Mouse (Mus musculus) ES-E14 (cell line): Measurements from ENCODE around the gene Gpr180. TPM values are rescaled to one million over a fixed set of nuclear protein-coding genes. Genes with fewer than 3 reads are reported as not detected.

Experiments used
- DNase-seq: peaks from one replicate; pipeline ENCODE4 v3.0.0-alpha.2; 2013; ENCODE audit warnings: low read depth, low spot score
- H3K27ac ChIP-seq: 2 replicates; pipeline ENCODE4 v1.5.1; 2012; ENCODE audit warnings: low read depth, mild to moderate bottlenecking, low read length, moderate library complexity, mixed read lengths; ENCODE audit not compliant: poor library complexity, insufficient read depth, severe bottlenecking
- H3K36me3 ChIP-seq: 2 replicates; pipeline ENCODE4 v1.6.1; 2012; ENCODE audit warnings: mild to moderate bottlenecking, low read length, moderate library complexity, mixed read lengths; ENCODE audit not compliant: control insufficient read depth, poor library complexity, insufficient read depth, severe bottlenecking
- H3K4me1 ChIP-seq, 2 experiments: fragments of 150-350 bp in 1 of 2; sonication (generic) in 1 of 2; 2 replicates each; pipeline ENCODE4 v1.6.1; 2012; ENCODE audit warnings: low read length in 2 of 2, mild to moderate bottlenecking in 1 of 2, mixed read lengths in 1 of 2; ENCODE audit not compliant: control insufficient read depth in 2 of 2, insufficient read depth in 2 of 2, poor library complexity in 1 of 2
- H3K4me3 ChIP-seq, 2 experiments: fragments of 150-350 bp in 1 of 2; sonication (generic) in 1 of 2; 2 replicates each; pipeline ENCODE4 v1.5.1; 2012; ENCODE audit warnings: low read length in 2 of 2, low read depth in 1 of 2, mild to moderate bottlenecking in 1 of 2, mixed read lengths in 1 of 2; ENCODE audit not compliant: insufficient read depth in 1 of 2, poor library complexity in 1 of 2, severe bottlenecking in 1 of 2
- H3K9ac ChIP-seq: 2 replicates; pipeline ENCODE4 v1.6.1; 2012; ENCODE audit warnings: low read depth, mild to moderate bottlenecking, low read length, mixed read lengths; ENCODE audit not compliant: poor library complexity, insufficient read depth, severe bottlenecking
- H3K9me3 ChIP-seq: fragments of 150-350 bp; sonication (generic); 2 replicates; pipeline ENCODE4 v1.6.1; 2012; ENCODE audit warnings: low read depth, mild to moderate bottlenecking, low read length; ENCODE audit not compliant: control insufficient read depth, insufficient read depth
- CHD2 ChIP-seq: IDR thresholded peaks from 2 replicates; pipeline ENCODE4 v1.6.1; 2014; ENCODE audit warnings: mild to moderate bottlenecking, low read depth, low read length, inconsistent platforms
- HCFC1 ChIP-seq: IDR thresholded peaks from 2 replicates; pipeline ENCODE4 v1.6.1; 2012; ENCODE audit warnings: low read length, inconsistent platforms, borderline replicate concordance; ENCODE audit not compliant: insufficient read depth
- MAFK ChIP-seq: IDR thresholded peaks from 2 replicates; pipeline ENCODE4 v1.6.1; 2014; ENCODE audit warnings: mild to moderate bottlenecking, low read depth, low read length, inconsistent platforms; ENCODE audit not compliant: insufficient read depth
- ZC3H11A ChIP-seq: IDR thresholded peaks from 2 replicates; pipeline ENCODE4 v1.6.1; 2012; ENCODE audit warnings: low read depth, mild to moderate bottlenecking, inconsistent platforms, low read length, borderline replicate concordance
- ZNF384 ChIP-seq: IDR thresholded peaks from 2 replicates; pipeline ENCODE4 v1.6.1; 2012; ENCODE audit warnings: low read depth, low read length, inconsistent platforms
- in situ Hi-C, 2 experiments: fragments of 600-800 bp; cut with MboI; formaldehyde crosslinking; loops; one replicate each; pipeline ENCODE4 v1.15.1; 2025; ENCODE audit warnings: low sequenced_read_pairs in 2 of 2, inconsistent platforms in 1 of 2; ENCODE audit not compliant: unreplicated experiment in 2 of 2
- total RNA-seq: library from RNA; depleted of rRNA; stranded (reverse); fragments of 300-350 nt; gene quantifications from 2 replicates; pipeline ENCODE4 v1.2.3, GENCODE M21; 2012; rRNA removed

Gene Gpr180
- 18.2 and 33.7 TPM in 2 replicates for total RNA-seq

DNA sequence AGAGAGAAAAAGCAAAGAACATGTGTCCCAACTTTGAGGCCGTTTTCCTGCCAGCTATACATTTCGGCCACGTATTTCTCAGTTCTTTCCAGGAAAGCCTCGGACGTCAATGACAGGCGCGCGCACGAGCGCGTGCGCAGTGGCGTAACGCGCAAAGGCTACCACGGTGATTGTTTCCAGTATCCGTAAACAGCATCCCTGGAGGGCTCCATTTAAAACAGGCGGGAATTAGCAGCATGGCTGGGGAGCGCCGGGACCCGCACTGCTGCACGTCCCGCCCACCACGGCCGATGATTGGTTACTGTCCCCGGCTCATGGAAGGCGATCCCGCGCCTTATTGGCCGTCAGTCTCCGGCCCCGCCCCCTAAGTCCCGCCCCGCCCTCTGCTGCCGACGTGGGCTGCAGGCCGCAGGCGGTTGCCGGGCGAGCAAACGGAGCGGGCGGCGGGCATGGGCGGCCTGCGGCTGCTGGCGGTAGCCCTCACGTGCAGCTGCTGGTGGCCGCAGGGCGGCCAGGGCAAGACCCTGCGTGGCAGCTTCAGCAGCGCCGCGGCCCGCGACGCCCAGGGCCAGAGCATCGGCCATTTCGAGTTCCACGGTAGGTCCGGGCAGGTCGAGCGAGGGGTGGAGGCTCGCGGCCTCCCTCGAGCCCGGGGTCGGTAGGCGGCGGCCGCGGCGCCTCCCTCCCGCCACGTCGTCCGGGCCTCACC is at the start of gene Gpr180:
TSS of gene Gpr180 (plus strand) at position 415 of the 709 bp plus-strand sequence.
- peak within 1 kb of the TSS; percentile 80 to 85 for H3K4me3 ChIP-seq
- in situ Hi-C loops, result no loop called here
- H3K9me3 ChIP-seq, result no peaks in the 10 kb centered on the region
- peak; percentile 94 for DNase-seq
- H3K27ac ChIP-seq, result no peak within 1 kb of the TSS
- peak within 1 kb of the TSS; percentile 83 for H3K9ac ChIP-seq
- TF ChIP-seq HCFC1 (no peak), MAFK (no peak), ZNF384 (no peak), ZC3H11A (no peak), CHD2 (no peak; the same call in 1 of the 2 replicates)
- H3K36me3 ChIP-seq, result peaks cover 3% of the 10 kb centered on the region; the same call in 1 of the 2 replicates
- H3K4me1 ChIP-seq, result no peaks in the 10 kb centered on the region; a peak in 1 of 4 replicates

DNA sequence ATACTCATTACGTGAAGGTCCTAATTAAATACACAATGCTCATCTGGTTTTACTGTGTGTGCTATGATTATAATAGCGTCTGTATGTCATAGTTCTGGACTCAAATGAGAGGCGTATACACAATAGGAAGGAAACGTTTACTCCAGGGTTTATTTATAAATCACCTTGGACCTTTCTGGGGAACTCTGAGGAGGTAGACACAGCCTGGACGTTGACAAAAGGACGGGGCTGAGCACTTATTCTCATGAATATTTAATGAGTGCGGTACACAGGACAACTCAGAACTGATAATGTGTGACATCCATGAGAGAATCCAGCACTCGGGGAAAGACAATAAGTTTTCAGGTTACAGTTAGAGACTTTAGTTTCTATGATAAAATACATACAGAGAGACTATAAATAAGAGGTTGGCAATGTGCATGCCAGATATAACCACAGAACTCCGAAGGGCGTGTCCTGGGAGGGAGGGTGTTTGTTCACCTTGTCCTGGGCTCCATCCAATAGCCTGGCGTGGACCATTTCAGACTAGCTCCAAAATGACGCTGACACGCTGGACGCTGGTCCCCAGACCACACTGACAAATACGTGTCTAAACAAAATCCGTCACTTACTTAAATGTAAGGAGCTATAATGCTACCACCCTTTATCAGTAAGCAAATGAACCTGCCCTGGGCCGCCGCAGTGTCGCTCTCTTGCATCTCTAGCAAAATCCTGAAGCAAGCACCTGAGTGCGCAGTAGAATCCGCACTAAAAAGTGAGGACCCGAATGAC is 48.3 kb upstream of the Gpr180 start:
- no peak for DNase-seq
- H3K9me3 ChIP-seq, result no peaks in the 10 kb centered on the region
- H3K27ac ChIP-seq, result no peak overlapping the region
- peaks cover 2 to 6% of the 10 kb centered on the region in 2 experiments; a peak in 2 of 4 replicates for H3K4me1 ChIP-seq
- no peaks in the 10 kb centered on the region for H3K36me3 ChIP-seq
- peak overlapping the region; percentile 71 to 75 for H3K4me3 ChIP-seq
- TF ChIP-seq ZNF384 (no peak), MAFK (no peak), HCFC1 (no peak), CHD2 (no peak), ZC3H11A (no peak)
- in situ Hi-C loops, result no loop called here
- peak overlapping the region; percentile 71 for H3K9ac ChIP-seq

DNA sequence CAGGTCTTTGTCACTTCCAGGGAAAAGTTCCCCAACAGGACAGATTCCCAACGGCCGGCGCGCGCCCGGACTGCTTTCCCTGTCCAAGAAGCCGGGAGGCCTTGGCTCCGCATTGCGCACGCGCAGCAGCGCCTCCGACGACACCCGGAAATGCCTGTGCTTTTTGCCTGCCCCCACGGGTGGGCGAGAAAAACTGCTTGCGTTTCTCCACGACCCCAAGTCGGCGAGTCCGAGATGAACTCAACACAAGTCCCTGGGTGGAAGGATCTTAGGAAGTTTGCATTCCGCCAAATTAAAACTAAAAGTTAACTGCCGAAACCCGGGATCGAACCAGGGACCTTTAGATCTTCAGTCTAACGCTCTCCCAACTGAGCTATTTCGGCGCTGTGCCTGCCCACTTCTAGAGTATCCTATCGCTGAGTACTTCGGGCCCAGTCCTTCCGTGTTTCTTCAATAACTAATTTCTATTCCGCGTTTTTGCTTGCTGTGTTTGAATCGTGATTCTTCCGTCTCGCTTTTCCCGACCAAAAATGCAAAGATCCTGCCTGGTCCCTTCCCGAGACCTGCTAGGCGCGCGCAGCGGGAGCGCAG is 47.6 kb upstream of the Gpr180 start:
- Histone ChIP-seq H3K4me3 (peak overlapping the region; percentile 71 to 75), H3K4me1 (peaks cover 2 to 6% of the 10 kb centered on the region in 2 experiments; a peak in 2 of 4 replicates), H3K9me3 (no peaks in the 10 kb centered on the region), H3K36me3 (no peaks in the 10 kb centered on the region), H3K9ac (peak overlapping the region; percentile 71), H3K27ac (no peak overlapping the region)
- peak; percentile 52; the same call in 1 of the 2 replicates for TF ChIP-seq HCFC1
- no peak for TF ChIP-seq ZNF384
- TF ChIP-seq CHD2, result no peak
- TF ChIP-seq MAFK, result no peak
- peak; percentile 86 for DNase-seq
- in situ Hi-C loops, result no loop called here

DNA sequence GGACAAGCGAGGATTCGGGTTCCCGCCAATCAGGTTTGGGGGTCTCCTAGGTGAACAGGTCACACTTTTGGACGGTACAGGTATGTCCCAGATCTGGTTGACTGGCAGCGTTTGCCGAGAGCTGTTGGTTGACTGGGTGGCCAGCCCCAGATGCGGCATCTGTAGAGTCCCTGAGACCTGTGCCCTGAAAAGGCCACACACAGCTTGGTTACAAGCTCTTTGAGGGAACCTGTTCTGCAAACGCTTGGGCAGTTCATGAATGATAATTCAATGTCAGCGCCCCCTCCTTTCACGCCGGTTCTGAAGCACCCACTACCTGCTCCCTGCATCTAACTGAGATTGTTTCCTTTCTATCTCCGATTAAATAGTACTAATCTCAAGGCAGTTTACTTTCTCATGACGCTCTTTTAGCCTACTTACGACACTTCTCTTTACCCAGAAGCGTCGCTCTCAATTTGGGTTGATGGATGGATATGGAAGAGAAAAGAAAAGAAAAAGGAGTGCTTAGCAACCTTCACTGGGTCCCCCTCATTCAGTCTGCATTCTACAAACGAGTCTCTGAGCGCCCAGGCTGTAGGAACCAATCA is 47.1 kb upstream of the Gpr180 start:
- no peak for TF ChIP-seq ZNF384
- TF ChIP-seq CHD2, result no peak
- TF ChIP-seq ZC3H11A, result no peak
- TF ChIP-seq HCFC1, result no peak
- no peak for TF ChIP-seq MAFK
- no peak overlapping the region for H3K27ac ChIP-seq
- H3K9ac ChIP-seq, result peak overlapping the region; percentile 56
- peak; percentile 27 for DNase-seq
- in situ Hi-C loops, result no loop called here
- H3K4me3 ChIP-seq, result peak overlapping the region; percentile 71 to 75
- peaks cover 2 to 6% of the 10 kb centered on the region in 2 experiments; a peak in 2 of 4 replicates for H3K4me1 ChIP-seq
- no peaks in the 10 kb centered on the region for H3K36me3 ChIP-seq
- no peaks in the 10 kb centered on the region for H3K9me3 ChIP-seq
